Mouse (Mus musculus) stomach, embryonic 14.5 days (tissue): ENCODE measurements at regions not wholly inside any gene's neighbourhood (a gene's known extent, or its start where the extent isn't known, plus 50 kb on each side); places are given as distances from the start of the nearest gene placed in this dataset.

Source experiments
- ATAC-seq: fragments of 200-750 bp; cut with Nextera tagmentation; 2 replicates; pipeline ENCODE4 v1.8.0; 2017; ENCODE audit warnings: low read depth, moderate TSS enrichment; ENCODE audit not compliant: insufficient number of reproducible peaks, insufficient read depth, low FRiP score
- H3K27ac ChIP-seq: fragments of 300-500 bp; sonication (generic); 2 replicates; pipeline ENCODE4 v1.5.1; 2014; ENCODE audit warnings: mild to moderate bottlenecking, low read length, moderate library complexity, mixed read lengths
- H3K27me3 ChIP-seq: fragments of 300-500 bp; sonication (generic); 2 replicates; pipeline ENCODE4 v1.6.1; 2014; ENCODE audit warnings: low read length, control low read depth, mixed read lengths; ENCODE audit not compliant: control insufficient read depth, insufficient read depth
- H3K36me3 ChIP-seq: fragments of 300-500 bp; sonication (generic); 2 replicates; pipeline ENCODE4 v1.6.1; 2014; ENCODE audit warnings: mild to moderate bottlenecking, control low read depth, low read length, moderate library complexity, mixed read lengths; ENCODE audit not compliant: control insufficient read depth, insufficient read depth
- H3K4me1 ChIP-seq: fragments of 300-500 bp; sonication (generic); 2 replicates; pipeline ENCODE4 v1.6.1; 2014; ENCODE audit warnings: low read length, control low read depth, mixed read lengths; ENCODE audit not compliant: control insufficient read depth, insufficient read depth
- H3K4me2 ChIP-seq: fragments of 300-500 bp; sonication (generic); replicated peaks from 2 replicates; pipeline ENCODE4 v1.6.1; 2014; ENCODE audit warnings: low read depth, low read length, control low read depth
- H3K4me3 ChIP-seq: fragments of 300-500 bp; sonication (generic); 2 replicates; pipeline ENCODE4 v1.5.1; 2014; ENCODE audit warnings: low read depth, low read length, control low read depth
- H3K9ac ChIP-seq: fragments of 300-500 bp; sonication (generic); replicated peaks from 2 replicates; pipeline ENCODE4 v1.6.1; 2014; ENCODE audit warnings: low read depth, mild to moderate bottlenecking, control low read depth, low read length, moderate library complexity, mixed read lengths
- H3K9me3 ChIP-seq: fragments of 300-500 bp; sonication (generic); 2 replicates; pipeline ENCODE4 v1.6.1; 2016; ENCODE audit warnings: low read depth, low read length, control low read depth; ENCODE audit not compliant: control insufficient read depth
- WGBS: fragments of 180-500 bp; shearing (Covaris S2); extraction: QIAGEN DNeasy Blood & Tissue Kit; methylation state at CpG from one replicate; pipeline ENCODE4 v1.1.7; 2014; 5-methylcytosine and 5-hydroxymethylcytosine counted together

DNA sequence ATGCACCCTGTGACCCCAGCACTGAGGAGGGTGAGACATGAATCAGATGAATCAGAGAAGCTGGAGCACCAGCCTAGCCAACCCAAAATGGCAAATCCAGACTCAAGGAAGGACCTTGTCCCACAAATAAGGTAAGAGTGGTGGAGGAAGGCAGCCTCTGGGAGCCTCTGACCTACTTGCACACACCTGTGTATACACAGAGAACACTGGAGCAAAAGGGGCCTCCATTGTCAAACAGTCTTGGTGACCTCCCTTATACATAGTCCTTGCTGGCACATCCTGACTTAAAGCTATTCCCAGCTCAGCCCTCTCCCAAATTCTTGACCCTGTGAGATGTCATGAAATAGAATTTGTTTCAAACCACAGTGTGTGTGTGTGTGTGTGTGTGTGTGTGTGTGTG lies 57.1 kb downstream of the Inhbb start:
- Histone ChIP-seq H3K27ac (no peak overlapping the region), H3K4me2 (no peak overlapping the region), H3K27me3 (no peaks in the 10 kb centered on the region), H3K9me3 (peaks cover 3% of the 10 kb centered on the region; the same call in 1 of the 2 replicates), H3K4me1 (no peaks in the 10 kb centered on the region), H3K9ac (no peak overlapping the region), H3K36me3 (no peaks in the 10 kb centered on the region), H3K4me3 (no peak overlapping the region)
- ATAC-seq = no peak

DNA sequence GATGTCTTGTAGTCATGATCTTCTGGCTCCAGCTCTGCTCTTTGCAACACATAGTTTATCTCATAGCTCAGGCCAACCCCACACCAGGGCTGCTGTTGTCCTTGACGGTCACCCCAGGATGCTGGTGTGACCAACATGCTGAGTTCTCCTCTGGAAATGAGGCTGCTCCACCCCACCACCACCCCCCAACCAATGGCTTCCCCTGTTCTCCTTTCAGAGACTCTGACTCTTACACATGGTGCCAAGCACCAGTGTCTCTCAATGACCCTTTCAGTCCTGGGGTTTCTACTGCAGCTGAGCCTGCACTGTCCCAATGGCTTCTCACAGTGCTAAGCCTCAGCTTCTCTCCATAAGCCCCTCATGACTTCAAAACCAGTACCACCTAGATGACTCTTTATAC lies 64.0 kb downstream of the Inhbb start:
- no peak for ATAC-seq
- 91% methylated on average over 1 of the region's 1 CpGs for WGBS
- no peak overlapping the region for H3K27ac ChIP-seq
- no peak overlapping the region for H3K4me2 ChIP-seq
- H3K9ac ChIP-seq = no peak overlapping the region
- no peak overlapping the region for H3K4me3 ChIP-seq
- H3K4me1 ChIP-seq = no peaks in the 10 kb centered on the region
- H3K36me3 ChIP-seq = no peaks in the 10 kb centered on the region
- H3K27me3 ChIP-seq = no peaks in the 10 kb centered on the region
- peaks cover 3% of the 10 kb centered on the region; the same call in 1 of the 2 replicates for H3K9me3 ChIP-seq

- Histone ChIP-seq H3K9ac (no peak overlapping the region), H3K4me3 (no peak overlapping the region), H3K4me1 (no peaks in the 10 kb centered on the region), H3K36me3 (no peaks in the 10 kb centered on the region), H3K4me2 (no peak overlapping the region), H3K27ac (no peak overlapping the region), H3K9me3 (peaks cover under 1% of the 10 kb centered on the region; the same call in 1 of the 2 replicates), H3K27me3 (no peaks in the 10 kb centered on the region)
- WGBS = 36% methylated on average over 1 of the region's 1 CpGs
- no peak for ATAC-seq
Observed at GRCm38 (mm10) chr1:119356916-119357315, 65.1 kb downstream of the Inhbb start.

- H3K9me3 ChIP-seq = no peaks in the 10 kb centered on the region
Observed at GRCm38 (mm10) chr1:119355456-119355855, 66.6 kb downstream of the Inhbb start.

GRCm38 (mm10) chr1:119351567-119351966 lies 70.5 kb downstream of the Inhbb start:
- no peaks in the 10 kb centered on the region for H3K4me1 ChIP-seq

More at GRCm38 (mm10) chr1:119355456-119355855, 66.6 kb downstream of the Inhbb start:
- H3K36me3 ChIP-seq = no peaks in the 10 kb centered on the region
- no peak overlapping the region for H3K9ac ChIP-seq
- no peak overlapping the region for H3K27ac ChIP-seq
- no peak for ATAC-seq
- H3K4me1 ChIP-seq = no peaks in the 10 kb centered on the region
- H3K4me3 ChIP-seq = no peak overlapping the region
- H3K4me2 ChIP-seq = no peak overlapping the region
- 85% methylated on average over 5 of the region's 5 CpGs for WGBS
- H3K27me3 ChIP-seq = no peaks in the 10 kb centered on the region

DNA sequence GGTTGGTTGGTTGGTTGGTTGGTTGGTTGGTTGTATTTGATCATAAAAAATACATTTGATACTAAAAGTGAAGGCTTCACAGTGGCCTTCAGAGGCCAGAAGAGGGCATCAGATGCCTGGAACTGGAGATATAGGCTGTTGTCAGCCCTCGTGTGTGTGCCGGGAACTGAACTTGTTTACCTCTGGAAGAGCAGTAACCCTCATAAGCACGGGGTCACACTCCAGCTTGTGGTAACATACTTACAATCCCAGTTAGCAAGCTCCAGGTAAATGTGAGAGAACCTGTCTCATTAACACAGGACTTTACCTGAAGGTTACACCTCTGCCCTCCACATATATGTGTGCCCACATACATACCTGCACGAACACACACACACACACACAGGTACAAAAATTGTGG lies 71.2 kb downstream of the Inhbb start:
- H3K27me3 ChIP-seq = no peaks in the 10 kb centered on the region
- H3K4me1 ChIP-seq = no peaks in the 10 kb centered on the region
- no peak overlapping the region for H3K9ac ChIP-seq
- no peaks in the 10 kb centered on the region for H3K36me3 ChIP-seq
- no peak overlapping the region for H3K27ac ChIP-seq
- no peaks in the 10 kb centered on the region for H3K9me3 ChIP-seq
- H3K4me2 ChIP-seq = no peak overlapping the region
- WGBS = 96% methylated on average over 4 of the region's 4 CpGs
- H3K4me3 ChIP-seq = no peak overlapping the region
- no peak for ATAC-seq

More at GRCm38 (mm10) chr1:119351567-119351966, 70.5 kb downstream of the Inhbb start:
- Histone ChIP-seq H3K4me3 (no peak overlapping the region), H3K9ac (no peak overlapping the region), H3K36me3 (no peaks in the 10 kb centered on the region), H3K9me3 (no peaks in the 10 kb centered on the region), H3K4me2 (no peak overlapping the region), H3K27ac (no peak overlapping the region), H3K27me3 (no peaks in the 10 kb centered on the region)
- ATAC-seq = no peak
- 92% methylated on average over 8 of the region's 8 CpGs for WGBS

DNA sequence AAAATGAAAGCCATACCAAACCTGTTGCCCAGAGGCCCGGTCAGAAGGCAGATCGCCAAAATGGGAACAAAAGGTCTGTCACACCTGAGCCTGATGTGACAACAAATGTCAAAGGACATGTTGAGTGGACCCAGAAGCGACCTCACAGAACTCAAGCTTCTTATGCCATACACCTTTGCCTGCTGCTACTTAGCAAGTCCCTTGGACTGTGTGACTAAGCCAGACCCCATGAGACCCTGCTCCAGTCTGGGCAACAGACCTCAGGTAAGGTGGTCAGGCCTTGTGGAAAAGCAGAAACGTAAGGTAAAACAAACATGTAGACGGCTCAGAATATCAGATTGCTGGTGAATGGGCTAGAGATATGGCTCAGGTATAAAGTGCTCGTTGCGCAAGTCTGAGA lies 71.8 kb downstream of the Inhbb start:
- ATAC-seq = no peak
- Histone ChIP-seq H3K4me2 (no peak overlapping the region), H3K27ac (no peak overlapping the region), H3K27me3 (no peaks in the 10 kb centered on the region), H3K9me3 (no peaks in the 10 kb centered on the region), H3K9ac (no peak overlapping the region), H3K4me3 (no peak overlapping the region), H3K36me3 (no peaks in the 10 kb centered on the region), H3K4me1 (no peaks in the 10 kb centered on the region)
- 83% methylated on average over 7 of the region's 7 CpGs for WGBS

DNA sequence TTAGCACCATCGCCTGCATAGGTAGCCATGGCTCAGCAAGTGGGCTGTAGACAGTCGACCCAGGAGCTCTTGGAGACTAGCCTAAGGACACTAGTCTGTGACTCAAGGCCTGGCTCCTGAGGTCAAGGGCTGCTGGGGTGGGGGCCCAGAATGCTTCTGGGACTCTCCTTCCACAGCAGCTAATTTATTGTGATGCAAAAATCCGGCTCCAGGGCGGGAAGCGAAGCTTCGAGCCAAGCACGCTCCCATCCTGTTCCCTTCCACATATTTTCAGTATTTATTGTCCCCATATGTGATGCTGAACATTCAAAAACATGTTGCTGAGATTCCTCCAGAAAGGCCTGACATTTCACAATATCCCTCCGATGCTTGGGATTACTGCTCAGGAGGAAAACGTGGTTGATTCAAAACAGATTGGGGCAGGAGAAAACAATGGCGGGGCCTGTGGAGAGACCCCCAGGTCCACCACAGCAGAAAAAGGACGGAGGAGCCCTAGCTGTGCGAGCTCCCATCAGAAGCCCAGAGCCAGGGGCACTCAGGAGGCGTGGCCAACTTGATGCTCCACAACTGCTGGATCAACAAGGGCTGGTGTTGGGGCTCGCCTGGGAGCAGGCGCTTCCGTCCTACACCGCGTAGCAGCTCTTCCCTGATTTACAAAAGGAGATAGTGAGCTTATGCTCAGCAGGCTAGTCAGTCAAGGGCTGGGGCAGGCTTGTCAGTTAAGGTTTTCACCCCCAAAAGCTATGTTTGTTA lies 73.4 kb downstream of the Inhbb start:
- H3K9me3 ChIP-seq = no peaks in the 10 kb centered on the region
- WGBS = 31% methylated on average over 18 of the region's 18 CpGs
- no peaks in the 10 kb centered on the region for H3K4me1 ChIP-seq
- no peaks in the 10 kb centered on the region for H3K27me3 ChIP-seq
- H3K27ac ChIP-seq = no peak overlapping the region
- H3K4me2 ChIP-seq = no peak overlapping the region
- no peaks in the 10 kb centered on the region for H3K36me3 ChIP-seq
- H3K4me3 ChIP-seq = no peak overlapping the region
- ATAC-seq = peak; percentile 43; the same call in 1 of the 2 replicates
- H3K9ac ChIP-seq = no peak overlapping the region

DNA sequence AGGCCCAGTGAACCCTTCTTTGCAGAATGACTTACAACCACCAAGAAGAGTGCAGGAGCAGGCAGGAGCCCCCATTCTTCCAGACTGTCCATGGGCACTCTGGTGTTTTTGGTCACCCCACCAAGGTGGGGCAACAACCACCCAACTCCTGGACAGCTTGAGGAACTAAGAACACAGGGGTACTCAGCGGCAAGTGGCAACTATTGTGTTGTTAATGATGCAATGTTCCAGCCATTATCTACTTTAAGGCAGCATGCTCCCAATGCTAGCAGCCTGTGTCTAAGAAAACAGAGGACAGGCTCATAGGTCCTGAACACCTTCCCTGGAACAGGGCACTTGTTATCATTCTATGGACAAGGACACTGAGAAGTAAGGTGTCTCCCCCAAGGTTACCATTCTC lies 74.3 kb downstream of the Inhbb start:
- no peak for ATAC-seq
- H3K27ac ChIP-seq = no peak overlapping the region
- H3K27me3 ChIP-seq = no peaks in the 10 kb centered on the region
- WGBS = 91% methylated on average over 1 of the region's 1 CpGs
- H3K4me2 ChIP-seq = no peak overlapping the region
- H3K9me3 ChIP-seq = no peaks in the 10 kb centered on the region
- H3K9ac ChIP-seq = no peak overlapping the region
- H3K4me1 ChIP-seq = no peaks in the 10 kb centered on the region
- no peaks in the 10 kb centered on the region for H3K36me3 ChIP-seq
- H3K4me3 ChIP-seq = no peak overlapping the region
